18 mouse cellular contexts compared by ENCODE assay signal in genomic region chr13:41018756-41019591, GRCm38 (mm10). TPM values are rescaled to one million over a fixed set of nuclear protein-coding genes. Genes with fewer than 3 reads are reported as not detected.
DNase-seq lines count a peak whose midpoint lies in the region; ATAC-seq and TF ChIP-seq lines count a peak whose summit lies in the region.
"Had no signal": no experiment of that assay in that cellular context is flagged by ENCODE, and none has a peak within 500 bp of the region (broad histone marks: within the 10 kb centered on the region; RNA-seq: fewer than 3 reads in every experiment).

No protein-coding gene starts in this region.

- H3K9me3 ChIP-seq in midbrain, embryonic 10.5 days (replicated peaks) = no peaks in the 10 kb centered on the region
- H3K9me3 ChIP-seq in midbrain, postnatal 0 days (ENCODE audit: low read length) = no peaks in the 10 kb centered on the region
- no peaks in the 10 kb centered on the region for H3K9me3 ChIP-seq in liver, embryonic 15.5 days (replicated peaks)
- H3K9me3 ChIP-seq: forebrain, embryonic 13.5 days; intestine, embryonic 15.5 days; limb, embryonic 13.5 days had no signal

- H3K27me3 ChIP-seq in midbrain, embryonic 10.5 days (ENCODE audit: low read depth, poor library complexity, severe bottlenecking) = no peaks in the 10 kb centered on the region
- H3K27me3 ChIP-seq in midbrain, postnatal 0 days (ENCODE audit: insufficient read depth, low read length) = no peaks in the 10 kb centered on the region
- no peaks in the 10 kb centered on the region for H3K27me3 ChIP-seq in liver, embryonic 15.5 days
- H3K27me3 ChIP-seq: CH12.LX; forebrain, embryonic 13.5 days; intestine, embryonic 15.5 days; limb, embryonic 13.5 days had no signal

- DNase-seq in midbrain, embryonic 10.5 days (ENCODE audit: low spot score) = no peak
- no peak for DNase-seq in midbrain, postnatal 0 days (ENCODE audit: low spot score)
- peak; percentile 29 to 61 for DNase-seq in spleen, postnatal 36 days (ENCODE audit: low spot score in 2 of 2)
- DNase-seq in frontal cortex, adult 2 months (ENCODE audit: extremely low spot score in 1 of 2, low spot score in 1 of 2) = no peak
- DNase-seq in left cerebral cortex, adult 2 months (ENCODE audit: extremely low spot score in 1 of 2, low spot score in 2 of 2) = no peak
- DNase-seq in gastrocnemius, postnatal 14 days = no peak
- DNase-seq: adrenal gland, postnatal 36 days; cerebellum, postnatal 10 days; gastrocnemius, postnatal 10 days; heart, postnatal 10 days; kidney, postnatal 10 days had no signal

- H3K4me2 ChIP-seq in midbrain, postnatal 0 days (ENCODE audit: low read depth, low read length, poor library complexity, severe bottlenecking) = no peak overlapping the region
- H3K4me2 ChIP-seq in liver, embryonic 15.5 days = peak overlapping the region; percentile 82
- H3K4me2 ChIP-seq: forebrain, embryonic 13.5 days; midbrain, embryonic 11.5 days had no signal

- peaks cover 64% of the 10 kb centered on the region for H3K36me3 ChIP-seq in midbrain, embryonic 10.5 days
- H3K36me3 ChIP-seq in midbrain, postnatal 0 days (ENCODE audit: insufficient read depth, low read length) = 0 out of 2 replicates have a peak, but pooled peaks cover 6% of the 10 kb centered on the region
- peaks cover 77% of the 10 kb centered on the region for H3K36me3 ChIP-seq in liver, embryonic 15.5 days (replicated peaks)
- H3K36me3 ChIP-seq: intestine, embryonic 15.5 days had no signal

- H3K27ac ChIP-seq in midbrain, embryonic 10.5 days (replicated peaks) = 0 out of 2 replicates have a peak overlapping the region, but pooled peaks have one; percentile 38
- H3K27ac ChIP-seq in midbrain, postnatal 0 days (ENCODE audit: low read depth, low read length) = no peak overlapping the region
- H3K27ac ChIP-seq in liver, embryonic 15.5 days (replicated peaks) = peak overlapping the region; percentile 93
- no peak overlapping the region for H3K27ac ChIP-seq in left cerebral cortex, adult 2 months
- H3K27ac ChIP-seq: forebrain, embryonic 13.5 days; intestine, embryonic 15.5 days; limb, embryonic 13.5 days had no signal

- ATAC-seq in midbrain, postnatal 0 days (ENCODE audit: low FRiP score) = no peak
- peak; percentile 44 for ATAC-seq in erythroblast, adult 5-6 weeks (replicated peaks; ENCODE audit: low FRiP score, poor library complexity, severe bottlenecking)
- ATAC-seq in liver, embryonic 15.5 days (ENCODE audit: insufficient read depth) = peak; percentile 54
- ATAC-seq: forebrain, embryonic 13.5 days; intestine, embryonic 15.5 days had no signal

- intact Hi-C loops in left cerebral cortex, adult 2 months (cut with DNase I) = no loop called here
- intact Hi-C loops in gastrocnemius, postnatal 14 days (cut with DNase I; ENCODE audit: low total_unique reads) = no loop called here

- no peak overlapping the region for H3K4me3 ChIP-seq in midbrain, embryonic 10.5 days
- no peak overlapping the region for H3K4me3 ChIP-seq in midbrain, postnatal 0 days (ENCODE audit: low read depth, low read length)
- H3K4me3 ChIP-seq in liver, embryonic 15.5 days (replicated peaks) = peak overlapping the region; percentile 75
- H3K4me3 ChIP-seq in left cerebral cortex, adult 2 months = no peak overlapping the region
- H3K4me3 ChIP-seq: forebrain, embryonic 13.5 days; intestine, embryonic 15.5 days; limb, embryonic 13.5 days had no signal

- 91% methylated on average over 13 of the region's 13 CpGs for WGBS in midbrain, embryonic 10.5 days
- WGBS in midbrain, postnatal 0 days = 95% methylated on average over 13 of the region's 13 CpGs
- WGBS in liver, embryonic 15.5 days (ENCODE audit: insufficient replicate concordance) = 33% methylated on average over 13 of the region's 13 CpGs

- no peak overlapping the region for H3K9ac ChIP-seq in midbrain, postnatal 0 days (replicated peaks; ENCODE audit: low read length, poor library complexity, severe bottlenecking)
- peak overlapping the region; percentile 84 for H3K9ac ChIP-seq in liver, embryonic 15.5 days
- H3K9ac ChIP-seq: forebrain, embryonic 13.5 days; intestine, embryonic 15.5 days; limb, embryonic 13.5 days had no signal

- TF ChIP-seq CTCF in midbrain, postnatal 0 days (IDR thresholded peaks at IDR 0.05) = no peak
- TF ChIP-seq CTCF in left cerebral cortex, adult 2 months (IDR thresholded peaks at IDR 0.05) = no peak

- peaks cover 21% of the 10 kb centered on the region for H3K4me1 ChIP-seq in midbrain, embryonic 10.5 days
- H3K4me1 ChIP-seq in midbrain, postnatal 0 days (ENCODE audit: insufficient read depth, low read length) = peaks cover 8% of the 10 kb centered on the region; the same call in 1 of the 2 replicates
- H3K4me1 ChIP-seq in liver, embryonic 15.5 days (replicated peaks) = peaks cover 79% of the 10 kb centered on the region

RNA-seq across cellular contexts. Expression of gene Tmem14c, which starts 2.9 kb away (rescaled TPM):
- 213 and 233 TPM in 2 replicates for polyA plus RNA-seq in midbrain, embryonic 10.5 days (2016; fragmentation: Nextera tagmentation; extraction: Ambion mirVana)
- 34.3 and 54.6 TPM in 2 replicates for total RNA-seq in midbrain, postnatal 0 days (2014; rRNA removed)
- polyA plus RNA-seq in midbrain, postnatal 0 days (2015; fragmentation: Nextera tagmentation; extraction: Ambion mirVana) = 112 and 124 TPM in 2 replicates
- total RNA-seq in erythroblast, adult 5-6 weeks (2015; ENCODE audit: low replicate concordance) = 130 and 145 TPM in 2 replicates
- 156 and 258 TPM in 2 replicates for total RNA-seq in erythroblast, adult 5-6 weeks (2017; ENCODE audit: low replicate concordance)
- 670 and 685 TPM in 2 replicates for polyA plus RNA-seq in liver, embryonic 15.5 days (2015; fragmentation: Nextera tagmentation; extraction: Ambion mirVana)
- 63.4 and 67.9 TPM in 2 replicates for polyA plus RNA-seq in frontal cortex, adult 2 months (2012; rRNA removed)
- 10 to 100 TPM; 54.7 to 54.9 TPM for total RNA-seq in left cerebral cortex, adult 2 months (2021)
- total RNA-seq in gastrocnemius, postnatal 14 days (2021) = 10 to 100 TPM; 70.5 to 72.3 TPM

RNA-seq across cellular contexts. Expression of gene Pak1ip1, which starts 18.2 kb away (rescaled TPM):
- polyA plus RNA-seq in midbrain, embryonic 10.5 days (2016; fragmentation: Nextera tagmentation; extraction: Ambion mirVana) = 80.8 and 89.2 TPM in 2 replicates
- total RNA-seq in midbrain, postnatal 0 days (2014; rRNA removed) = 32.9 and 38.1 TPM in 2 replicates
- polyA plus RNA-seq in midbrain, postnatal 0 days (2015; fragmentation: Nextera tagmentation; extraction: Ambion mirVana) = 42.6 and 43.6 TPM in 2 replicates
- total RNA-seq in erythroblast, adult 5-6 weeks (2015; ENCODE audit: low replicate concordance) = 25.0 and 33.0 TPM in 2 replicates
- total RNA-seq in erythroblast, adult 5-6 weeks (2017; ENCODE audit: low replicate concordance) = 45.7 and 54.3 TPM in 2 replicates
- 53.5 and 56.0 TPM in 2 replicates for polyA plus RNA-seq in liver, embryonic 15.5 days (2015; fragmentation: Nextera tagmentation; extraction: Ambion mirVana)
- 47.0 and 54.5 TPM in 2 replicates for polyA plus RNA-seq in frontal cortex, adult 2 months (2012; rRNA removed)
- 10 to 100 TPM; 39.4 to 43.7 TPM for total RNA-seq in left cerebral cortex, adult 2 months (2021)
- 10 to 100 TPM; 23.2 to 26.0 TPM for total RNA-seq in gastrocnemius, postnatal 14 days (2021)

Comparison
In these comparisons a context has a peak if more than half of its experiments do, and no peak if none do; other contexts are left out.
1. H3K27ac ChIP-seq: peak in midbrain, embryonic 10.5 days (single experiment) and liver, embryonic 15.5 days (single experiment); none in midbrain, postnatal 0 days (single experiment) and left cerebral cortex, adult 2 months (single experiment).
2. DNase-seq: peak in spleen, postnatal 36 days (2 of 2); none in midbrain, embryonic 10.5 days (single experiment), midbrain, postnatal 0 days (single experiment), frontal cortex, adult 2 months (0 of 2), left cerebral cortex, adult 2 months (0 of 2) and gastrocnemius, postnatal 14 days (single experiment).